Mouse (Mus musculus) retina, embryonic 14.5 days (tissue): ENCODE data around the gene Abcb7.

Experiments used
- DNase-seq: peaks from one replicate; pipeline ENCODE4 v3.0.0-alpha.2; 2015; ENCODE audit warnings: low spot score

The Abcb7 gene

DNA sequence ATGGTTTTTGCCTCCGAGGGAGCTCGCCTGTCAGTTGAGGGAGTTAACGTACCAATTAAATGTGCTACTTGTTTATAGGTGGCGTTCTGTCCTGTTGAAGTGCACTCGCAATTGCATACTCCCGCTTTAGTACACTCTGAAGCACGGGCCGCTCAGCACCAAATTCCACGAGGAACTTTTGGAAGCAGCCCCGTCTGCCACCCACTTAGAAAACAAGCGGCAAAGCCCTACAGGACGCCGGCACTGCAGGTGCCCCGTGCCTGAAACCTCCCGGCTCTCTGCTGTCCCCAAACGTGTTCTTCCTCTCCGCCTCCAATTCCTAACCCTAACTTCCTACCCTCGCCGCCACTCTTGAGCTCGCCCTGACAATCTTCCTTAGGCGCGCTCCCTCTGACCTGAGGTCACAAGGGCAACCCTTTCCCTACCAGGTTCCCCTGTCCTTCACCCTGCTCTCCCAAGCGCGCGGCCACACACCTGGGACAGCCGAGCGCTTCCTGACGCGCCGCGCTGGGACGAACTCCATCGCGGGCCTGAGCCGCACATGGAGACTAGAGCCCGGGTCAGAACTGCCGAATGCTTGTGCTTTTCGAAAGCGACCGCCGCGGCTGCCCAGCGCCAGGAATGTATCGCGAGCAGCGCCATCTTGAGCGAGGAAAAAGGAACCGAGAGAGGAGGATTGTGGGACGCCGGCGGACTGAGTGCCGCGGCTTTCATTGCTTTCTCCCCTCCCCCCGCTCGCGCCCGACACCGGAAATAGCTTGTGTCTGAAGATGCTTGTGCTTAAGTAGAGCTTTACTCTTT is at the start of gene Abcb7:
Abcb7 (minus strand) TSS at position 674 of the 801 bp plus-strand sequence.
- DNase-seq = peak; percentile 88

DNA sequence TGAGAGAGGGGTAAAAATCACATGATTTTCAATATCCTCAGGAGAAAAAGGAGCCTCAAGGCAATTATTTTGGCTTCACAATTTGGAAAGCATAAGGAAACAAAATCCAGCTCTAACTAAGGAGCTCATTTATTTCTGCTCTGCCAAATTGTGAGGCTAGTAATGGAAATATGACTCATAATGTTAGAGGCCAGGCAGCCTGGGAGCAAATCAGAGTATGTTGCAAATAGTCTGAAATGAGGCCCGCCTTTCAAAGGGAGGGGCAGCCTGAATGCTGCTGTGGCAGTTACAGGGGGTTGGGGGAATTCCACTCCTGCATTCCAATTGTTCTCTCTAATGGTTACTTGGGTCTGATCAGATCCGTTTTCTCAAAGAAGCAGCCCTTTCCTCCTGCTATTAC is 48.1 kb upstream of the Abcb7 start:
- DNase-seq = no peak

DNA sequence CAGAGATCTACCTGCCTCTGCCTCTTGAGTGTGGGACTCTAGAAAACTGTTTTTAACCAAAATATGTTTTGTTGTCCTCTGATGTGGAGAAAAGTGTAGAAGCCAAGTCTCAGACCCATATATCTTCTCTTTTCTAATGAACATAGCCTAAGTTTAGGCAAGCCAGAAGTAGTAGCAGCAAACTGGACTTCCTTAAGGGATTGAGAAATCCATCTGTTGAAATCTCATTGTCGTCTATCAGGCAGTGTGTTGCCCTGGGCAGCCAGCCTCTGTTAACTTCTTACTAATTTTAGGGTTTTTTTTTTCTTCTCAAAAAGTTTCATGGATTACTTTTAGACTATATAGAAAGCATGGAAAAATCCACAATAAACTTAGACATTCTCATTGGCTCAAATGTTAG is 38.8 kb upstream of the Abcb7 start:
- no peak for DNase-seq

DNA sequence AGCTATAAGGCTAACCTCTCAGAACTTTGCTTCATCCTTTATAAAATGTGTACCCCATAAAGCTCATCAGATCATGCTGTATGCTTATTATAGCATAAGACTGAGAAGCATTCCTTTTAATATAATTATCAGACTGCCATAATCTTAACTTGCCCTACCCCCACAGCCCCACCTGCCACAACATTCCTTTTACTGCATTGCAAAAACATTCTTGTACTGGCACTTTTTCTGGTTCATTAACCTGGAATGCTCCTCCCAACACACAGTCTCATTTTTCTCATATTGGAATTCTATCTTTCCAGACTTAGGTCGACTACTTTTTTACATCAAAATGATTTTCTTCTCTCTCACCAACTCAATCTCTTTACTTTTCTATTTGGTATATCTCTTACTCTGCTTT is 19.8 kb upstream of the Abcb7 start:
- DNase-seq = peak; percentile 17

DNA sequence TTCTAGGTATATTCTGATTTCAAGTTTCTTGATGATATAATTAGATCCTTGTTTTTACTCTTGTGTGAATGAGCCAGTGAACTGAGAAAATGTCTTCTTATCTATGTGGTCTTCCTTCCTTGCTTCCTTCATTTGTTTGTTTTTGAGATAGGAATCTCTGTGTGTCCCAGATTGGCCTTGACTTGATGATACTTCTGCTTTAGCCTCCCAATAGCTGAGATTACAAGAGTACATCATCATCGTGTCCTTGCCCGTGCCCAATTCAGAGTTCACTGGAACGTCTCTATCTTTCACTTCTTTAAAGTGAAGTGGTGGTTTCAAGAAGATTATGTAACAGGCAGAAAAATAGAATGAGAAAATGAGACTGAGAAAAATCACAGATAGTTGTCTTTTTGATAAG is 14.5 kb upstream of the Abcb7 start:
- DNase-seq = no peak

DNA sequence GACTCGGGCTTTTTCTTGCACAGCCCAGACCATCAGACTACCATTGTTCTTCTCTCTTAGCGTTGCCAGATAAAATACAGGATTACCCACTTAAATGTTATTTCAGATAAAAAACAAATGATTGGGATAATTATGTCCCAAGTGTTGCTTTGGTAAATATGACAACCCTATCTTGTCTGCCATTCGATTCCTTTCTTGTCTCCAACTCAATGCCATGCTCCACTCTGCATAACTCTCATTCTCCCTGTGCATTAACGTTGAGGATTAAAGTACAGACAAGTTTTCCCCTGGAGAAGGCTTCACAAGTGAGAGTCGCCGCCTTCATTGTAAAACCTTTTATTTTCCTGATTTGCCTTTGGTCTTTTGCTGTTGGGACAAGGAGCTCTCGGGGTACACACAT is 339 bp upstream of the Abcb7 start:
- no peak for DNase-seq

DNA sequence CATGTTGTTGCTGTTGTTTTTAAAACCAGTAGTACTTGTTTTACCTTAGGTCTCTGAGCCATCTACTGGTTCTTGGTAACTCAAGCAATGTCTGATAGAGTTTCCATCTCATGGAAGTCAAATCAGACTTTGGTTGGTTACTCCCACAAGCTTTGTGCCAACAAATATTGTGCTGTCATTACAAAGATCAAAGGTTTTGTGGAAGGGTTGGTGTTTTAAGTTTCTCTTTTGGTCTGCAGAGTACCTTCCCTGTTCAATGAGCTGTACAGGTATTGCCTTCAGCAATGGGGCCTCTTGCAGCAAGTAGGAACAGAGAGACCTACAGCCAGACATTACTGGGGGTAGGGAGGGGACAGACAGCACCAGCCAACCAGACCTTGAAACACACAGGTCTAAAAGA is 5.5 kb downstream of the Abcb7 start:
- DNase-seq = no peak

DNA sequence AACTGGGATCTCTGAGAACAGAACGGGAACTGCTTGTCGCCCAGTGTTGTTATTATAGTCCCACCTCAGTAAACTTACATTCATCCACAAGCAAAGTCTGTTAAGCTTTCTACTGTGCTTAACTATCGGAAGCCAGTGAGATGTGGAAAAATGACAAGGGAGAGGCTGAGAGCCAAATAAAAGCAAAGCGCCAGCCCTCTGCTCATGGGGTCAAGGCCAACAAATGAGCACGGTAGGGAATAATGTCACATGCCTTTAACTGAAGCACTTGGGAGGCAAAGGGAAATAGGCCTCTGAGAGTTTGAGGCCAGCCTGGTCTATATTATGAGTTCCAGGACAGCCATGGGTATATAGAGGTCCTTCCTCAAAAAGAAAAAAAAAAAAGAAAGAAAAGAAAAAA is 11.2 kb downstream of the Abcb7 start:
- DNase-seq = no peak

DNA sequence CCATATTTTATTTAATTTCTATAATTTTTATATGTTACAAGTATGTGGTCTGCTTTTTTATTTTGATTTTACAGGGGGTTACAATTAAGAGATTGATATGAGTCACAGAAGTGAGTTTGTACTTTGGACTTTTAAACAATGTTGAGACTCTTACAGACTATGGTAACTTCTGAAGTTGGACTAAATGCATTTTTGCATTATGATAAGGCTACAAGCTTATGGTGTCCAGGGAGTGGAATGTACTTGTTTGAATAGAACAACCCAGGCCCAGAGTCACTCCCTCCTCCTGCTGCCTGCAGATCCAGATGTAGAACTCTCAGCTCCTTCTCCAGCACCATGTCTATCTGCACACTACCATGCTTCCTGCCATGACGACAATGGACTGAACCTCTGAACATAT is 12.5 kb downstream of the Abcb7 start:
- no peak for DNase-seq

DNA sequence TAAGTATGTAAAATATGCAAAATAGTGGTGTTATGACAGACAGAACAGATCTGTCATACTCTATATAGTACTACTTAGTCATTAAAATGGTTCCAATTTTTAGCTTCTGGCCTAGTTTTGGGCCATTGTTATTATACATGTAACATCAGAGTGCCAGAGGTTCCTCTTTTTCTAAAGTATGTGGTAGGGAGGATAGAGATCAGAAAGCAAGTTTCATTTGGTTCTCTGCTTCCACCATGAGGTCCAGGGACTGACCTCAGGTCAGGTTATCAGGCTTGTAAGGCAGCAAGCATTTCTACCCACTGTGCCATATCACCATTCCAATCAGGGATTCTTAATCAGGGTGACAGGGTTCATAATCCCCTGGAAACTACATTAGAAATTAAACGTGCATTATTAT is 16.1 kb downstream of the Abcb7 start:
- DNase-seq = no peak

DNA sequence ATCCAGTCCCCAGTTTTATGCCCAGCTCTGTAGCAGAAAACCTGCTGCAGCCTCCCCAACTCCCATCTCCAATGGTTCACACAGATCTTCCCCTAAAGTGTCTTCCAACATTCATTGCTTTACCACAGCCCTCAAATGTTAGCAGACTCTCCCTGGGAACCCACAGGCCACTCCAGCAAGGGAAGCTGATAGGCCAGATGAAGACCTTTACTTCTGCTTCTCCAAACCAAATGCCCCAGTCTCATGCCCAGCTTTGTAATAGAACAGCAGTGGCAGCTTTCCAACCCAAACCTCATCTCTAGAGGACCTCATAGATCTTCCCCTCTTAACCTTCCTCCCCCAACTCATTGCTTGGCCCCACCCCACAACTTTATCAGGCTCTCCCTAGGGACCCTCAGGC is 54.0 kb downstream of the Abcb7 start:
- no peak for DNase-seq

DNA sequence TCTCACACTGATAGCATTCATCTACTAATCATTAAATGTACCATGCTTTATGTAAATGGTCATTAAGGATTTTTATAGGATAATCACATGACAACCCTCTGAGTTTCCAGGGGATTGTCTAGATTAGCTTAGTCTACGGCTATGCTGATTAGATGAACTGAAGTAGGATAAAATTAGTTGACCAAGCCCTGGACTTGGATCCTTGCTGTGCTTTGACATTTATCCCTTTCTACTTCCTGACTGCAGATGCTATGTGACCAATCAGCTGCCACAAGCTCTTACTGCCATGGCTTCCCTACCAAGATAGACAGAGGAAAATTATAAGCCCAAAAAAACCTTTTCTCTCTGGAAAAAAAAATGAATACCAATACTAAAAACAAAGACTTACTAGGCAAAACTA is 57.8 kb downstream of the Abcb7 start:
- no peak for DNase-seq

DNA sequence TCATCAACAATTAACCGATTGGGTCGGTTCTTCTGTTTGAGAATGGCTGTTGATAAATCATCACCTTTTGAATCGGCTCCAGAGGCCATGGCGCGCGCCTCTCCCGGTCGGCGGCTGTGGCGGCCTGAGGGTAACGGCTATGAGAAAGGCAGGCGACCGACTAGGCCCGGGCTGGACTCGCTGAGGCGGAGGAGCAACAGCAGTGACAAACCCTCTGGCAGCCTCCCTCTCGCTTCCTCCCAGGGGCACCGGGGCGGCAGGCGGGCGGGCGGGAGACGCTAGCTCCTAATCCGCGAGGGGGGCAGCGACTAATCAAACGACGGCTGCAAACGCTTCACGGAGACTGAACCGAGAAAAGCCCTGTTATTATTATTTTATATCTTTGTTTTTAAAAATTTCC is 65.5 kb downstream of the Abcb7 start:
- peak; percentile 20 for DNase-seq

DNA sequence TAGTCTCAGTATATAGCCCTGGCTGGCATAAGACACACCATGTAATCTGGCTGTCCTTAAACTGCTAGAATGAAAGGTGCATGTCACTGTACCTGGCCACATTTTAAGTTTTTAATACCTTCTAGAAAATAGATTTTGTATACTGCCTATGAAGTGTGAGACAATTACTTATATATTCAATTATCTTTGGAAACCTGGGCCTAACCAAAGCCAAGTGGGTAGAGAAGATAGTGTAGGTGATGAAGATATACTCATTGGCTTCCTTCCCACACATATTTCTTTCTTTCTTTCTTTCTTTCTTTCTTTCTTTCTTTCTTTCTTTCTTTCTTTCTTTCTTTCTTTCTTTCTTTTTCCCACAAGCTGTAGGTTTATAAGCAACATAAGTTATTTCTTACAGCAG is 121.9 kb downstream of the Abcb7 start:
- no peak for DNase-seq

DNA sequence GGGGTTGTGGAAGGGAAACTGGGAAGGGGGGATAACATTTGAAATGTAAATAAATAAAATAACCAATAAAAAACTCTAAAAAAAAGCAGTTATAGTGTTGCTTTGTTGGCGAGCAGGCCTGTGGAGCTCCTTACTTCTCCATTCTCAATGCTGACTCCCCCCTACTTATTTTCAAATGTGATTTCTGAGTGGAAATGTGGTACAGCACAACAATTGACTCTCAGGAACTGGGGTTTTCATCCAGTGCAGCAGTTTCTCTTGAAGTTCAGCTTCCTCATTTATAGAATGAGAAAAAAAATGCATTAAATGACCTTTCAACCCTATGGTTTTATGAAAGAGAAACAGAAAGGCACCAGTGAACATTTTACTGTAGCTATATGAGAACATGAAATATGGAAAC is 133.8 kb downstream of the Abcb7 start:
- no peak for DNase-seq

DNA sequence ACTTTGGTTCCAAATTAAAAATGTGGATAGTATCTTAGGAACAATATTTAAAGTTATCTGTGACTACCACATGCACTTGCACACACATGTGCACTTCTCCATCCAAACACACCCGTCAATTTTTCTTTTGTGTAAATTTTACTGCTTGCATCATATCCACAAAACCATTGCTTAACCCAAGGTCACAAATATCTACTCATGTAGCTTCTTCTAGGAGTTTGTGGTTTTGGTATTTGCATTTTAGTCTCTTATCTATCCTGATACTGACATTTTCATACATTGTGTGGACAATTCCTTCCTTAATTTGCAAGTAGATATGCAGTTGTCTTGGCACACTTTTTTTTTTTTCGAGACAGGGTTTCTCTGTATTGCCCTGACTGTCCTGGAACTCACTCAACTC is 149.3 kb downstream of the Abcb7 start:
- no peak for DNase-seq

DNA sequence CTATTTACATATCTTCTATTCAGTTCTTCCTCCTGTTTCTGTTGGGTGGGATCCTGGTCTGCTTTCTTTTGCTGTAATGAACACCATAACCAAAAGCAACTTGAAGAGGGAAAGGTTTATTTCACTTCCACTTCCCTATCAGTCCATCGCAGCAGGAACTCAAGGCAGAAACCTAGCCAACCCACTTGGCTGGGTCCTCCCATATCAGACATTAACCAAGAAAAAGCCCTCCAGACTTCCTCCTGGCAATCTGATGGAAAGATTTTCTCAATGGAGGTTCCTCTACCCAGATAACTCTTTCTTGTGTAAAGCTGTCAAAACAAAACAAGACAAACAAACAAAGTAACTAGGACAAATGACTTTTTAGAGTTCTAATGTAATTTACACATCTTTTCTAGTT is 151.2 kb downstream of the Abcb7 start:
- DNase-seq = no peak

DNA sequence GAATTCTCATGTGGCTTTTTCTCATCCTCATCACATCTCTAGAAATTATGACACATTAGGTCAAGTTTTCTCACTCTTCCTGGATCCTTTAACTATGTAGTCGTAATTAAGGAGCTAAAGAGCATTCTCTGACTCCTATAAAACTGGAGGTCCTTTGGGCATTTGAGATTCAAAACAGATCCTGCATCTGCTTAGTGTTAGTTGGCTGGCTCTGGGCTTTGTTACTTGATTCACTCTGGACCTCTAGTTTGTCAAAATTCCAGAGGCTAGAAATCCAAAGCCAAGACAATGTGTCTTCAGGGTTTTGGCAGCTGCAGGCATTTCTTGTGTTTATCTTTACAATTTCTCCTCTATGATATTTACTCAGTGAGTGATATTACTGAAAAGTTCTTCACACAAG is 157.1 kb downstream of the Abcb7 start:
- no peak for DNase-seq
